9 mouse cellular contexts compared by ENCODE assay signal in the genomic region with DNA sequence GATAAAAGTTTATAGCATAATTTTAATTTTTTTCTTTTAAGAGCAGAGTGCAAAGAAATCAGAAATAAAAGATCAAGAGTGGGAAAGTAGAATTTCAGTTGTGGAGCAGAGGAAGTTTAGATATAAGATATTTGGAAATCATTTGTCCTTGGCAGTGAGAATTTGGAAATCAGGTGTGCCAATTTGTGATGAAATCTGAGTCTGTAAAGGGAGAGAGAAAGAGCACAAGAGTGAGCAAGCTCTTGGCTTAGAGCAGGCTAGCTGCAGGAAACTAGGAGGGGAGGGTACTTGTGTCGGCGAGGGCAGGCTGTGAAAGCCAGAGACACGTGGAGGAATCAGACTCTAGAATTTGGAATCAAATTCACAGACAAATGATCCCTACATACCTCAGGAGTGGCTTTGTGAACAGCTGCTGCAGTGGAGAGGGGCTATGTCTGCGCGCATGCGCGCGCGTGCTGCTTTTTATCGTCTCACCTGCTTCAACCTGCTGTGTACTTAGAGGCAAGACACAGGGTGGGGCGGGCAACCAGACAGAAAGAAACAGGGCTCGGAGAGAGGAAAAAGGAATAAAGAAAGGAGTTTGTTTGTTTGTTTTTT. TPM values are rescaled to one million over a fixed set of nuclear protein-coding genes. Genes with fewer than 3 reads are reported as not detected.
A peak's percentile ranks its signal among the peaks of the same experiment; 100 is the strongest.
DNase-seq lines count a peak whose midpoint lies in the region; ATAC-seq and TF ChIP-seq lines count a peak whose summit lies in the region.
"Had no signal": no experiment of that assay in that cellular context is flagged by ENCODE, and none has a peak within 500 bp of the region (broad histone marks: within the 10 kb centered on the region; RNA-seq: fewer than 3 reads in every experiment).

No protein-coding gene starts in this region.

- H3K4me1 ChIP-seq in thymus, adult 2 months (replicated peaks; ENCODE audit: control insufficient read depth, insufficient read depth, low read length), result peaks cover 8% of the 10 kb centered on the region
- peaks cover 10% of the 10 kb centered on the region for H3K4me1 ChIP-seq in forebrain, embryonic 13.5 days
- H3K4me1 ChIP-seq in stomach, embryonic 15.5 days, result peaks cover 16% of the 10 kb centered on the region
- H3K4me1 ChIP-seq in liver, embryonic 12.5 days, result peaks cover 5% of the 10 kb centered on the region
- H3K4me1 ChIP-seq: liver, embryonic 13.5 days had no signal

- no peak for TF ChIP-seq POLR2A in thymus, adult 2 months (IDR thresholded peaks at IDR 0.05; ENCODE audit: control insufficient read depth, extremely low read depth, insufficient read depth, low read length, poor library complexity)

- peak; percentile 25 for DNase-seq in thymus, postnatal 14 days
- no peak for DNase-seq in thymus, adult 2 months
- peak; percentile 60 for DNase-seq in kidney, postnatal 10 days
- DNase-seq in thymus, postnatal 36 days, result no peak
- no peak for DNase-seq in right cerebral cortex, postnatal 4 days
- DNase-seq: liver, embryonic 13.5 days had no signal

- no peak for ATAC-seq in forebrain, embryonic 13.5 days
- ATAC-seq in stomach, embryonic 15.5 days (ENCODE audit: insufficient read depth, low FRiP score, low read depth), result peak; percentile 53; the same call in 1 of the 2 replicates
- ATAC-seq in liver, embryonic 12.5 days, result no peak

- no peaks in the 10 kb centered on the region for H3K36me3 ChIP-seq in thymus, adult 2 months (ENCODE audit: control insufficient read depth, insufficient read depth, low read length)
- H3K36me3 ChIP-seq in forebrain, embryonic 13.5 days (ENCODE audit: poor library complexity, severe bottlenecking), result no peaks in the 10 kb centered on the region
- H3K36me3 ChIP-seq in stomach, embryonic 15.5 days, result no peaks in the 10 kb centered on the region
- H3K36me3 ChIP-seq in liver, embryonic 12.5 days, result no peaks in the 10 kb centered on the region
- H3K36me3 ChIP-seq: liver, embryonic 13.5 days had no signal

- no peaks in the 10 kb centered on the region for H3K9me3 ChIP-seq in forebrain, embryonic 13.5 days (replicated peaks)
- no peaks in the 10 kb centered on the region for H3K9me3 ChIP-seq in stomach, embryonic 15.5 days
- H3K9me3 ChIP-seq in liver, embryonic 12.5 days (replicated peaks), result no peaks in the 10 kb centered on the region
- H3K9me3 ChIP-seq: liver, embryonic 13.5 days had no signal

- no peak overlapping the region for H3K4me3 ChIP-seq in thymus, adult 2 months (ENCODE audit: control insufficient read depth, insufficient read depth, low read length)
- H3K4me3 ChIP-seq in forebrain, embryonic 13.5 days, result 0 out of 2 replicates have a peak overlapping the region, but pooled peaks have one; percentile 1
- peak overlapping the region; percentile 14; the same call in 1 of the 2 replicates for H3K4me3 ChIP-seq in stomach, embryonic 15.5 days (replicated peaks)
- H3K4me3 ChIP-seq in liver, embryonic 12.5 days, result no peak overlapping the region
- H3K4me3 ChIP-seq: liver, embryonic 13.5 days had no signal

- 71% methylated on average over 12 of the region's 12 CpGs for WGBS in thymus, adult 2 months
- WGBS in forebrain, embryonic 13.5 days, result 43% methylated on average over 12 of the region's 12 CpGs
- 31% methylated on average over 12 of the region's 12 CpGs for WGBS in stomach, embryonic 15.5 days
- WGBS in liver, embryonic 12.5 days (ENCODE audit: insufficient replicate concordance), result 51% methylated on average over 12 of the region's 12 CpGs

- no peak for TF ChIP-seq CTCF in thymus, adult 2 months (IDR thresholded peaks at IDR 0.05; ENCODE audit: borderline replicate concordance, control insufficient read depth, extremely low read depth, insufficient read depth, low read length, poor library complexity)

- no peak overlapping the region for H3K27ac ChIP-seq in thymus, adult 2 months (ENCODE audit: control insufficient read depth, insufficient read depth, low read length)
- no peak overlapping the region for H3K27ac ChIP-seq in forebrain, embryonic 13.5 days
- H3K27ac ChIP-seq in stomach, embryonic 15.5 days, result no peak overlapping the region
- H3K27ac ChIP-seq in liver, embryonic 12.5 days, result no peak overlapping the region
- H3K27ac ChIP-seq: liver, embryonic 13.5 days had no signal

- peak overlapping the region; percentile 40 for H3K4me2 ChIP-seq in forebrain, embryonic 13.5 days
- H3K4me2 ChIP-seq in stomach, embryonic 15.5 days, result peak overlapping the region; percentile 41
- no peak overlapping the region for H3K4me2 ChIP-seq in liver, embryonic 12.5 days
- H3K4me2 ChIP-seq: liver, embryonic 13.5 days had no signal

- H3K27me3 ChIP-seq in thymus, adult 2 months (ENCODE audit: control insufficient read depth, insufficient read depth, low read length), result no peaks in the 10 kb centered on the region
- no peaks in the 10 kb centered on the region for H3K27me3 ChIP-seq in forebrain, embryonic 13.5 days
- H3K27me3 ChIP-seq in stomach, embryonic 15.5 days (replicated peaks), result no peaks in the 10 kb centered on the region
- peaks cover 9% of the 10 kb centered on the region for H3K27me3 ChIP-seq in liver, embryonic 12.5 days (replicated peaks)
- H3K27me3 ChIP-seq: liver, embryonic 13.5 days had no signal

- H3K9ac ChIP-seq in forebrain, embryonic 13.5 days, result peak overlapping the region; percentile 3; the same call in 1 of the 2 replicates
- no peak overlapping the region for H3K9ac ChIP-seq in stomach, embryonic 15.5 days
- H3K9ac ChIP-seq in liver, embryonic 12.5 days, result no peak overlapping the region
- H3K9ac ChIP-seq: liver, embryonic 13.5 days had no signal

RNA-seq across cellular contexts. Expression of gene Mfap4, which starts 8.3 kb away (rescaled TPM):
- 20.0 and 21.9 TPM in 2 replicates for polyA plus RNA-seq in thymus, adult 2 months (2012; rRNA removed)
- polyA plus RNA-seq in forebrain, embryonic 13.5 days (2015; fragmentation: Nextera tagmentation; extraction: Ambion mirVana), result 56.9 and 57.1 TPM in 2 replicates
- 316 and 323 TPM in 2 replicates for polyA plus RNA-seq in stomach, embryonic 15.5 days (2015; fragmentation: Nextera tagmentation; extraction: Ambion mirVana)
- polyA plus RNA-seq in liver, embryonic 12.5 days (2016; fragmentation: Nextera tagmentation; extraction: Ambion mirVana), result 11.0 and 16.3 TPM in 2 replicates

RNA-seq across cellular contexts. Expression of gene Mapk7, which starts 17.3 kb away (rescaled TPM):
- polyA plus RNA-seq in thymus, adult 2 months (2012; rRNA removed), result 63.8 and 71.8 TPM in 2 replicates
- 91.2 and 96.8 TPM in 2 replicates for polyA plus RNA-seq in forebrain, embryonic 13.5 days (2015; fragmentation: Nextera tagmentation; extraction: Ambion mirVana)
- 47.1 and 50.8 TPM in 2 replicates for polyA plus RNA-seq in stomach, embryonic 15.5 days (2015; fragmentation: Nextera tagmentation; extraction: Ambion mirVana)
- polyA plus RNA-seq in liver, embryonic 12.5 days (2016; fragmentation: Nextera tagmentation; extraction: Ambion mirVana), result 12.9 and 14.8 TPM in 2 replicates

RNA-seq across cellular contexts. Expression of gene Rnf112, which starts 23.0 kb away (rescaled TPM):
- polyA plus RNA-seq in thymus, adult 2 months (2012; rRNA removed), result 0.12 and 0.13 TPM in 2 replicates
- polyA plus RNA-seq in forebrain, embryonic 13.5 days (2015; fragmentation: Nextera tagmentation; extraction: Ambion mirVana), result 10.1 and 12.2 TPM in 2 replicates
- 3.0 and 3.2 TPM in 2 replicates for polyA plus RNA-seq in stomach, embryonic 15.5 days (2015; fragmentation: Nextera tagmentation; extraction: Ambion mirVana)
- 0.13 and 0.14 TPM in 2 replicates for polyA plus RNA-seq in liver, embryonic 12.5 days (2016; fragmentation: Nextera tagmentation; extraction: Ambion mirVana)

RNA-seq across cellular contexts. Expression of gene B9d1, which starts 28.1 kb away (rescaled TPM):
- polyA plus RNA-seq in thymus, adult 2 months (2012; rRNA removed), result 11.6 and 16.0 TPM in 2 replicates
- polyA plus RNA-seq in forebrain, embryonic 13.5 days (2015; fragmentation: Nextera tagmentation; extraction: Ambion mirVana), result 43.4 and 48.2 TPM in 2 replicates
- polyA plus RNA-seq in stomach, embryonic 15.5 days (2015; fragmentation: Nextera tagmentation; extraction: Ambion mirVana), result 26.5 and 27.9 TPM in 2 replicates
- 4.8 TPM in 2 replicates for polyA plus RNA-seq in liver, embryonic 12.5 days (2016; fragmentation: Nextera tagmentation; extraction: Ambion mirVana)

Comparison
In these comparisons a context has a peak if more than half of its experiments do, and no peak if none do; other contexts are left out.
1. DNase-seq: peak in thymus, postnatal 14 days (single experiment) and kidney, postnatal 10 days (single experiment); none in thymus, adult 2 months (single experiment), thymus, postnatal 36 days (0 of 2) and right cerebral cortex, postnatal 4 days (single experiment).
2. H3K4me3 ChIP-seq: peak in forebrain, embryonic 13.5 days (single experiment) and stomach, embryonic 15.5 days (single experiment); none in thymus, adult 2 months (single experiment) and liver, embryonic 12.5 days (single experiment).